Mouse (Mus musculus): ENCODE data around the gene Mdga2.

Gene Mdga2

GRCm38 (mm10) chr12:67056621-67057020, 165.7 kb downstream of the Mdga2 start:
- DNase-seq: no peak

- DNase-seq: no peak
Measured at GRCm38 (mm10) chr12:67045099-67045750, 177.1 kb downstream of the Mdga2 start.

- DNase-seq: no peak
Measured at GRCm38 (mm10) chr12:67041865-67042264, 180.5 kb downstream of the Mdga2 start.

GRCm38 (mm10) chr12:67035509-67036261, 186.7 kb downstream of the Mdga2 start:
- no peak for DNase-seq

GRCm38 (mm10) chr12:67017192-67017591, 205.2 kb downstream of the Mdga2 start:
- DNase-seq: no peak

GRCm38 (mm10) chr12:67011368-67011767, 211.0 kb downstream of the Mdga2 start:
- DNase-seq: no peak

- DNase-seq: no peak
Measured at GRCm38 (mm10) chr12:67010318-67010717, 212.0 kb downstream of the Mdga2 start.

GRCm38 (mm10) chr12:67009191-67009590, 213.2 kb downstream of the Mdga2 start:
- no peak for DNase-seq

- no peak for DNase-seq
Measured at GRCm38 (mm10) chr12:66954129-66954528, 268.2 kb downstream of the Mdga2 start.

GRCm38 (mm10) chr12:66915741-66916140, 306.6 kb downstream of the Mdga2 start:
- no peak for DNase-seq

- DNase-seq: no peak
Measured at GRCm38 (mm10) chr12:66899366-66899765, 323.0 kb downstream of the Mdga2 start.

- no peak for DNase-seq
Measured at GRCm38 (mm10) chr12:66896790-66897189, 325.6 kb downstream of the Mdga2 start.

- DNase-seq: no peak
Measured at GRCm38 (mm10) chr12:66890296-66890695, 332.1 kb downstream of the Mdga2 start.

GRCm38 (mm10) chr12:66889276-66889675, 333.1 kb downstream of the Mdga2 start:
- no peak for DNase-seq

- no peak for DNase-seq
Measured at GRCm38 (mm10) chr12:66888636-66889035, 333.7 kb downstream of the Mdga2 start.

- DNase-seq: peak; percentile 61 to 66
Measured at GRCm38 (mm10) chr12:66866199-66866598, 356.1 kb downstream of the Mdga2 start.

GRCm38 (mm10) chr12:66853167-66853566, 369.2 kb downstream of the Mdga2 start:
- peak in 1 of 2 experiments; percentile 11 for DNase-seq

GRCm38 (mm10) chr12:66840336-66840735, 382.0 kb downstream of the Mdga2 start:
- DNase-seq: no peak

GRCm38 (mm10) chr12:66755653-66756052, 466.7 kb downstream of the Mdga2 start:
- DNase-seq: no peak

- no peak for DNase-seq
Measured at GRCm38 (mm10) chr12:66734536-66734935, 487.8 kb downstream of the Mdga2 start.

GRCm38 (mm10) chr12:66724474-66724873, 497.9 kb downstream of the Mdga2 start:
- DNase-seq: no peak

- DNase-seq: no peak
Measured at GRCm38 (mm10) chr12:66708334-66708733, 514.0 kb downstream of the Mdga2 start.

- no peak for DNase-seq
Measured at GRCm38 (mm10) chr12:66707431-66707830, 514.9 kb downstream of the Mdga2 start.

GRCm38 (mm10) chr12:66705015-66705414, 517.3 kb downstream of the Mdga2 start:
- DNase-seq: no peak

Measured in kidney, postnatal 25 days (tissue).